Mouse (Mus musculus) MEL (cell line): Measurements from ENCODE around the gene Tmem219.

ENCODE experiments used
- CHD1 ChIP-seq: IDR thresholded peaks from 2 replicates; pipeline ENCODE4 v1.6.1; 2012; ENCODE audit warnings: low read depth, mild to moderate bottlenecking, inconsistent platforms, low read length, improper control_type of control experiment
- CHD2 ChIP-seq: IDR thresholded peaks from 2 replicates; pipeline ENCODE4 v1.6.1; 2011; ENCODE audit warnings: low read length, improper control_type of control experiment
- CTCF ChIP-seq, 3 experiments: IDR thresholded peaks in 2 of 3; conservative IDR thresholded peaks in 1 of 3; 2 replicates each; pipeline ENCODE4 v1.5.1; 2011 to 2012; ENCODE audit warnings: low read length in 3 of 3, low read depth in 2 of 3, mild to moderate bottlenecking in 2 of 3, improper control_type of control experiment in 1 of 3, inconsistent platforms in 1 of 3, mixed read lengths in 1 of 3, moderate library complexity in 1 of 3; ENCODE audit not compliant: control insufficient read depth in 1 of 3, insufficient read depth in 1 of 3, poor library complexity in 1 of 3, severe bottlenecking in 1 of 3
- EP300 ChIP-seq, 2 experiments: IDR thresholded peaks; 2 replicates each; pipeline ENCODE4 v1.6.1; 2011; ENCODE audit warnings: improper control_type of control experiment in 2 of 2, low read length in 2 of 2, low read depth in 1 of 2, mild to moderate bottlenecking in 1 of 2
- GABPA ChIP-seq: IDR thresholded peaks from 2 replicates; pipeline ENCODE4 v1.6.1; 2012; ENCODE audit warnings: low read depth, mild to moderate bottlenecking, inconsistent platforms, low read length, improper control_type of control experiment, moderate library complexity
- JUND ChIP-seq: IDR thresholded peaks from 2 replicates; pipeline ENCODE4 v1.6.1; 2011; ENCODE audit warnings: low read depth, mild to moderate bottlenecking, improper control_type of control experiment, low read length
- MYC ChIP-seq: IDR thresholded peaks from 2 replicates; pipeline ENCODE4 v1.6.1; 2011; ENCODE audit warnings: low read depth, mild to moderate bottlenecking, low read length, improper control_type of control experiment, moderate library complexity
- POLR2A ChIP-seq, 2 experiments: IDR thresholded peaks; 2 replicates each; pipeline ENCODE4 v1.6.1; 2011 to 2012; ENCODE audit warnings: low read length in 2 of 2, mild to moderate bottlenecking in 2 of 2, control low read depth in 1 of 2, improper control_type of control experiment in 1 of 2, low read depth in 1 of 2, moderate library complexity in 1 of 2; ENCODE audit not compliant: control insufficient read depth in 1 of 2, insufficient read depth in 1 of 2, poor library complexity in 1 of 2
- TBP ChIP-seq: IDR thresholded peaks from 2 replicates; pipeline ENCODE4 v1.8.0; 2011; ENCODE audit warnings: low read depth, low read length, improper control_type of control experiment
- USF2 ChIP-seq, 2 experiments: IDR thresholded peaks; 2 replicates each; pipeline ENCODE4 v1.6.1; 2011 to 2012; ENCODE audit warnings: improper control_type of control experiment in 2 of 2, low read length in 2 of 2, borderline replicate concordance in 1 of 2, inconsistent platforms in 1 of 2, low read depth in 1 of 2, mild to moderate bottlenecking in 1 of 2; ENCODE audit not compliant: insufficient read depth in 1 of 2

DNA sequence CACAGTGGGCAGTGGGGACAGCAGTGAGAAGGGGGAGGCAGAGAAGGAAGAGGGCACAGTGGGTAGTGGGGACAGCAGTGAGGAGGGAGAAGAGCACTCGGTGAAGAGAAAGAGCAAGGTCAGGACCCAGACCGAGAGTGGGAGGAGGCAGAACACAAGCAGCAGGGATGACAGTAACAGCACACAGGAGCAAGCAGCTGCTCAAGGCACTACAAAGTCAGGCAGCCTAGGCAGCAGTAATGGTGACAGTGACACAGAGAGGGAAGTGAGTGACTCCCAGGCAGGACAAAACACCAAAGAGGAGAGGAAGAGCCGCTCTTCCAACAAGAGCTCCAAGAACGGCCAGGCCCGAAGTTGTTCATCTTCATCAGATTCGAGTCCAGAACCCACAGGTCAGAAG, 58.9 kb downstream of the Tmem219 start:
- no peak for TF ChIP-seq TBP
- TF ChIP-seq CTCF (IDR thresholded peaks at IDR 0.05 in 2 of 3, conservative IDR thresholded peaks at IDR 0.05 in 1 of 3; ENCODE audit: control insufficient read depth in 1 of 3, insufficient read depth in 1 of 3, low read depth in 2 of 3, low read length in 3 of 3, poor library complexity in 1 of 3, severe bottlenecking in 1 of 3): no peak
- TF ChIP-seq MYC: no peak
- TF ChIP-seq CHD1: no peak
- no peak for TF ChIP-seq EP300 (IDR thresholded peaks at IDR 0.05; ENCODE audit: low read depth in 1 of 2, low read length in 2 of 2)
- no peak for TF ChIP-seq JUND
- no peak for TF ChIP-seq USF2 (IDR thresholded peaks at IDR 0.05; ENCODE audit: borderline replicate concordance in 1 of 2, insufficient read depth in 1 of 2, low read depth in 1 of 2, low read length in 2 of 2)
- TF ChIP-seq POLR2A (IDR thresholded peaks at IDR 0.05; ENCODE audit: control insufficient read depth in 1 of 2, insufficient read depth in 1 of 2, low read depth in 1 of 2, low read length in 2 of 2, poor library complexity in 1 of 2): no peak
- no peak for TF ChIP-seq GABPA
- TF ChIP-seq CHD2: no peak
